Mouse (Mus musculus): Measurements from ENCODE around the gene Ldb1.
"Not testable (repeated sequence)": the region's sequence is repeated elsewhere in the genome, so short reads cannot be mapped to it uniquely, and the experiment has no call there.

Gene Ldb1

DNA sequence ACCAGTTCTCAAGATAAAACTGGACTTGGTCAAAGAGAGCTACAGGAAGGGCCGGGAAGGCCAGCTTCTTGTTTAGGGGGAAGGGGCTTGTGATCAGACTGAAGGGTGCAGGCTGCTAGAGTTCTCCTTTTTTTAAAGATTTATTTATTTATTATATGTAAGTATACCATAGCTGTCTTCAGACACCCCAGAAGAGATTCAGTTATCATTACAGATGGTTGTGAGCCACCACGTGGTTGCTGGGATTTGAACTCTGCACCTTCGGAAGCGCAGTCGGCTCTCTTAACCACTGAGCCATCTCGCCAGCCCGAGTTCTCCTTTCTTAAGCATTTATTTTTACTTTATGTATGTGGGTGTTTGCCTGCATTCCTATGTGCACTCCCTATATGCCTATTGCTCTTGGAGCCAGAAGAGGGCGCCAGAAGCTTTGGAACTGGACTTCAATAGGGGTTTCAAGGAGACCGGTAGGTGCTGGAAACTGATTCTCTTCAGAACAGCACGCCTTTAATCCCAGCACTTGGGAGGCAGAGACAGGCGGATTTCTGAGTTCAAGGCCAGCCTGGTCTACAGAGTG, 16.2 kb downstream of the Ldb1 start:
- no peak for DNase-seq (ENCODE audit: low spot score)

DNA sequence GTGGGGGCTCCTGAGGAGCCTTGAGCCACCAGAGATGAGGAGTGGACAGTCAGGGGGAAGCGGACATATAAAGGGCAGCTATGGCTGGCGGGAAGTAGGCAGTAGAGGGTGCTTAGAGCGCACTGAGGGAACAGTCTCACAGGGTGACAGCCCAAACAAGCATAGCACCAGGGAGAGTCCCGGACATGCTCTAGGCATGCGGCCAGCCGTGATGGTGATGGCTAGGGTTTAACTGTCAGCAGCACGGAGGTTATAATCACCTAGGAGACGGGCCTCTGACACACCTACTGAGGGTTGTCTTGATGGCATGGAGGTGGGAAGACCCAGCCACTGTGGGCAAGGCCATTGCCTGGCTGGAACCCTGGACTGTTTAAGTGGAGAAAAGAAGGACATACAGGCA, 18.4 kb downstream of the Ldb1 start:
- DNase-seq (ENCODE audit: low spot score), result peak; percentile 42

DNA sequence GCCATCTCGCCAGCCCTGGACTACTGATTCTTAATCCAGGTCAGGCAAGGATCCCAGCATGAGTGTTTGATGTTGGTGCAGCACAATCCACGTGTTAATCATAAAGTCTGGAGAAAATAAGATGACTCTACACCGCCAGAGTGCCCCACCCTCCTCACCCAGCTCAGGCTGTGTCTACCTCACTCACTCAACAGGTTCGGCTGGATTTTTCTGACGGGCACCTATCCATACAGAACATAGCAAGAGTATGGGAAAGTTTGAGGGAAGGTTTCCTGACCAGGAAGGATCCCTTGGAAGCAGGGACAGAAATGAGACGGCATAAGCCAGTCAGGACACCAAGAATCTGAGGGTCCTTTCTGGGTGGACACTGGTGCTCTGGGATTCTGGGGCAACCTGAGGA, 20.1 kb downstream of the Ldb1 start:
- DNase-seq (ENCODE audit: low spot score), result peak; percentile 31

DNA sequence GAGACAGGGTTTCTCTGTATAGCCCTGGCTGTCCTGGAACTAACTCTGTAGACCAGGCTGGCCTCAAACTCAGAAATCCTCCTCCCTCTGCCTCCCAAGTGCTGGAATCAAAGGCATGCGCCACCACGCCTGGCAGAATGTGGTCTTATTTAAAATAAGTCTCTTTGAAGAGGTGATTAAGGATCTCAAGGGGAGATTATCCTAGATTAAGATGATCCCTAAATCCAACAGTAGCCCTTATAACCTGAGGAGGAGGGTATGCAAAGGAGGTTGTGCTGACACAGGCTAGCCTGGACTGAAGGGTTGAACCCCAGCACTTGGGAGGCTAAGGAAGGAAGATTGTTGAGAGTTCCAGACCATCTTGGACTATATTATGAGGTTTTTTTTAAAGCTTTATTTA, 29.0 kb downstream of the Ldb1 start:
- no peak for DNase-seq (ENCODE audit: low spot score)

DNA sequence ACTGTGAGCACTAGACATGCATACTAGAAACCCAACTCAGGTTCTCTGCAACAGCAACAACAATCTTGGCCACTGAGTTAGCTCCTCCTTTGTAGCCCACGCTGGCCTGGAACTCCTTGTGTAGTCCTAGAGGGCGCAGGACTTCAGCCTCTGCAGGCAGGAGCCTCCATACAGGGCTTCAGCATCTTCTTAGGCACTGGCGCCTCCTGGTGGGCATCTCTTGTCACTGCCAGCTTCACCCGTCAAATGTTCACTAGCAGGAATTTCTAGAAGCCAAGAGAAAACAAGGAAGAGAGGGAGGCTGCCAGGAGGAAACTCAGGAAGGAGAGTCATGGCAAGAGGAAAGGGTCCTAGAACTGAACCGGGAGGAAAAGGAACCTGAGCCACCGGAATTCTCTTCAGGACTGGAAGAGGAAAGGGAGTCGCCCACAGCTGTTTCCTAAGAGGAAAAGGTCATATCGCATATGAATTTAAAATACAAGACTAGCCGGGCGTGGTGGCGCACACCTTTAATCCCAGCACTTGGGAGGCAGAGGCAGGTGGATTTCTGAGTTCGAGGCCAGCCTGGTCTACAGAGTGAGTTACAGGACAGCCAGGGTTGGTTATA, 30.3 kb downstream of the Ldb1 start:
- peak; percentile 94 for DNase-seq (ENCODE audit: low spot score)

DNA sequence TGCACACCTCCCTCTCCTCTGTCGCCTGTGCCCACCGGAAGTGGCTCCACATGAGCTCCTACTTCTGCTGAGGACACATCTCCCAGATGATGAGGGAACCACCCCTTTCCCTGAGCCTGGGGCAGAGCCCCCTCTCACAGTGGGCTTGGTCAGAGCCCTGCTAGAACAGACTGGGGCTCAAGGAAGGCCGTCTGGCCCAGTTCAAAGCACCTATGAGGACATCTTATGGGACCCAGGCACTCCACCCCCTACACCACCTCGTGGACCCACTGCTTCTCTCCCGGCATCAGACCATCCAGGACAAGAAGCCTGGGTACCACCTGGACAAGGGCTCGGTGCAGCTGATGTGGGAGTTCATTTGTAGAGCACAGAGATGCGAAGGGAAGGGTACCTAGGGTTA, 39.3 kb downstream of the Ldb1 start:
- DNase-seq (ENCODE audit: low spot score), result no peak

DNA sequence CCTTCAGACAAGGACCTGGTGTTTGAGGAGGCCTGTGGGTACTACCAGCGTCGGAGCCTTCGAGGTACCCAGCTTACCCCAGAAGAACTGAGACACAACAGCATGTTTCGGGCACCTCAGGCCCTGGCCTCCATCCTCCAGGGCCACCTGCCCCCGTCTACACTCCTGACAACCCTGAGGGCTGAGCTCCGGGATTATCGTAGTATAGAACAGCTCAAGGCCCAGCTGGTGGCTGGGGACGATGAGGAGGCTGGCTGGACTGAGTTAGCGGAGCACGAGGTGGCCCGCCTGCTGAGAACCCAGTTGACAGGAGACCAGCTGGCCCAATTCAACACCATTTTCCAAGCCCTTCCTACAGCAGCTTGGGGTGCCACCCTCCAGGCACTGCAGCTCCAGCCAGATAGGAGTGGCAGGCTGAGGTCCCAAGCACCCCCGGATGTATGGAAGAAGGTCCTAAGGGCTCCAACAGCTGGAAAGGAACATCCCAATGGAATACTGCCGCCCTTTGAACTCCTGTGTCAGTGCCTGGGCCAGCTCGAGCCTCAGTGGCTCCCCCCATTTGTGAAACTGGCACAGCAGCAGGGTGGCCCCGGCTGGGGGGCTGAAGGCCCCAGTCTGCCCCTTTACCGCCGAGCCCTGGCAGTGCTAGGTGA, 40.1 kb downstream of the Ldb1 start:
- DNase-seq (ENCODE audit: low spot score), result no peak

DNA sequence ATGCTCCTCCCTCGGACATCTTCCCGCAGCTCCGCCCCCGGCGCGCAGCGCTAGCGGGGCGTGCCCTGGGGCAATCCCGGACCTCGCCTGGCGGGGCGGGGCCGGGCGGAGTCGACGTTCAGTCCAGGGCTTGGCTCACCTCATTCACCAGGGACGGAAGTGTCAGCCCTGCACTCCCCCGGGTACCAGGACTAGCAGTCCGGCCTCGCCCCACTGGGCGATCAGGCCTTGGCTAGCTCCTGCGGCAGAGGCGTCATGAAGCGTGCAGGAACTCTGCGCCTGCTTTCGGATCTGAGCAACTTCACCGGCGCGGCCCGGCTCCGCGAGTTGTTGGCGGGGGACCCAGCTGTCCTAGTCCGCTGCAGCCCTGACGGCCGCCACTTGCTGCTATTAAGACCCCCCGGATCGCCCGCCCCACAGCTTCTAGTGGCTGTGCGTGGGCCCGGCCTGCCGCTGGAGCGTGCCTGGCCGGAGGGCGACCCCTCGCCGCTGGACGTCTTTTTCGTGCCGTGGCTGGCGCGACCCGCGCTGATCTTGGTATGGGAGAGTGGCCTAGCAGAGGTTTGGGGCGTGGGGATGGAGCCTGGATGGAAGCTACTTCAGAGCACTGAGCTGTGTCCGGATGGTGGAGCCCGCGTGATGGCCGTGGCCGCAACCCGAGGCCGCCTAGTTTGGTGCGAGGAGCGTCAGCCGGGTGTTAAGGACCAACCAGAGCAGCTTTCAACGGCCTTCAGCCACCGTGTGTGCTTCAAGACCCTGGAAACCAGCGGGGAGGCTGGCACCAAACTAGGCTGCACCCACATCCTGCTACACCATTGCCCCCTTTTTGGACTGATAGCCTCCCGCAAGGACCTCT, 41.4 kb downstream of the Ldb1 start, which contains the start of gene Hps6:
Hps6 (plus strand) TSS at position 138 of the 856 bp plus-strand sequence.
- DNase-seq (ENCODE audit: low spot score), result peak; percentile 88

DNA sequence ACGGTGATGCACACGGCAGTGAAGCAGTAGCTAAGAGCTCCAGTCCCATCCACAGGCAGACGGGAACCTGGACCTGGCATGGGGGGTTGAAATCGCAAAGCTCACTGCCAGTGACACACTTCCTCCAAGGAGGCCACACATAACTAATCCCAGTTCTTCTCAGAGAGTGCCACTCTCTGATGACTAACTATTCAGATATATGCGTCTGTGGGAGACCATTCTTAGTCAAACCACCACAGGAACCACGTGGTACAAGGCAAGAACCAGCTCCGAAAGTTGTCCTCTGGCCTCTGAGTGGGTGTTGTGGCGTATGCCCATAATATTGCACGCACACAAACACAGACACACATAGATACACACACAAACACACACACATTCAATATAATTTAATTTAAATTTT, 42.7 kb downstream of the Ldb1 start:
- DNase-seq (ENCODE audit: low spot score), result no peak

DNA sequence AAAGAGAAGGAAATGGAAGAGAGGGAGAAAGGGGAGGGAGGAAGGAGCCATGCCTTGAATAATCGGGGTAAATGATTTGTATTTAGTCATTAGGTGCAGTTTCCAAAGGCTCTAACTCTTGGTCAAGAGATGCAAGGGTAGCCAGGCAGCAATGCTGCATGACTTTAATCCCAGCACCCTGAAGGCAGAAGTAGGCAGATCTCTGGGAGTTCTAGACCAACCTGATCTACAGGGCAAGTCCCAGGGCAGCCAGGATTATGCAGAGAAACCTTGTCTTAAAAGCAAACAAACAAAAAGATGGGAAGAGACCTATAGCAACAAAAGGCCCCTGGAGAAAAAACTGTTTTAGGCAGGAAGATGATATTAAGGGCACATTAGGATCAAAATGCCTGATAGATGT, 45.6 kb downstream of the Ldb1 start:
- no peak for DNase-seq (ENCODE audit: low spot score)

DNA sequence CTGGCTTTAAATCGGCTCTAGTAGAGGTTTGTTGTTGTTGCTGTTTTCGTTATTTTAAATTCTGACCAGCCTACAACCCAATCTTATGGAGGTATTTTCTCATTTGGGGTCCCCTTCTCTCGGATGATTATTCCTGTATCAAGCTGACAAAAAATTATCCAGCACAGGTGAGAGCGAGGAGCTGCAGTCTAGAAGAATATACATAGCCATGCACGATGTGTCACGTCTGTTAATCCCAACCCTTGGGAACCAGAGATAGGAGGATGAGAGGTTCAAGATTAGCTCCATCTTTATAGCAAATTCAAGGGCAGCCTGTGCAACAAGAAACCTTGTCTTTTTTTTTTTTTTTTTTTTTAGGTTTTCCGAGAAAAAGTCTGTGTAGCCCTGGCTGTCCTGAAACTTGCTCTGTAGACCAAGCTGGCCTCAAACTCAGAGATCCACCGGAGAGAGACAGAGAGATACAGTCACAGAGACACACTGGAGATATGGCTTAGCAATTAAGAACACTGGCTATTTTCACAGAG, 46.3 kb downstream of the Ldb1 start:
- no peak for DNase-seq (ENCODE audit: low spot score)

DNA sequence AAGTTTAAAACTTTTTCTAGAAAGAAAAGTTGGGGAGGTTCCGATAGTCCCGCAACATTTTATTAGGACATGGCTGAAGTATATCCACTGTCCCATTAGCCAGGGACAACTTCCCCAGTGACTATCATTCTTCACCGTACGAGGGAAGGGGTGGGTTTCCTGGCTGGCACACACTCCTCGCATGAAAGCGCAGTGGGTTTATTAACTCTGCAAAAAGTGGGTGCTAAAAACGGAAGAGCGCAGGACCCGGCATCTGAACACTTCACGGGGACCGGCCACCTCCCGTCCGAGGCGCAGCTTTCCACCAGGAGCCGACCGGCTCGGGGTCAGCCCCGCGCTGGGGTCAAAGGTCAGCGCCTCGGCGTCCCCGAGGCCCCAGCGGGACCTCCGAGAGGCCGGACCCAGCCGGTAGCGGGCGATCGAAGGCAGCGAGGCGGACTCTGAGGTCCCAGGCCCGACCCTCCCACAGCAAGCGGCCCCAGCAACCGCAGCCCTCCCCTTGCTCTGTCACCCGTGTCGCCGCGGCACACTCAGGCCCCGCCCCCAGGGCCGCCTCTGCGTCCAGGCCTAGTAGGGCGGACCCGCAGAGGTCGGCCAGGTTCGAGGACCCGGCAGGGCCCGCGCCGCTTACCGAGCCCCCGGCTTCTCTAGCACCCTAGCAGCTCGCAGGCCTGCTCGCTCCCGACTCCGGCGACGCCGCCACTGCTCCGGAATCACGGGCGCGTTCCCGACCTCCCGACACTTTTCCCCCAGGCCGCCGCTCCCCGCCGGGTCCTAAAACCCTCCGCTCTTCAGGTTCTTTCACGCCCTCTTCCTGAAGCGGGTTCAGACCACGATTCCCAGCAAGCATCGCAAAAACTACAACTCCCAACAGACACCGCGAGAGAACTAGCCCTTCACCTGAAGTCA, 47.0 kb downstream of the Ldb1 start, which contains the start of gene Armh3:
Armh3 (minus strand) TSS at position 704 of the 909 bp plus-strand sequence.
- DNase-seq (ENCODE audit: low spot score), result peak; percentile 92

DNA sequence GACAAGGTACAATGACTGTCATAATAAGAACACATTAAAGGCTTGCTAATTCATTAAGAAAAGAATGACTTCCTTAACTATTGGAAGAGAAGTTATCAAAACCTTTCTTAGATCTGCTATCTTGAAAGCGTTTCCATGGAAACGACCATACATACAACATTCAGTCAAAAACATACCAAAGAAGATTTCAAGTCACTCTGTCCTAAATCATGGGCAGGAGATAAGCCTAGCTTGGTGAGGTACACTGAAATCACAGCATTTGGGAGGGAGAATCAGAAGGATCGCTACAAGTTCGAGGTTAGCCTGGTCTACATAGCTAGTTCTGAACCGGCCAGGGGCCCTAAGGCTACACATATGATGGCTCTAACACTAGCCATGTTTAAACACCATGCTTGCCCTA, 47.6 kb downstream of the Ldb1 start:
- DNase-seq (ENCODE audit: low spot score), result no peak

DNA sequence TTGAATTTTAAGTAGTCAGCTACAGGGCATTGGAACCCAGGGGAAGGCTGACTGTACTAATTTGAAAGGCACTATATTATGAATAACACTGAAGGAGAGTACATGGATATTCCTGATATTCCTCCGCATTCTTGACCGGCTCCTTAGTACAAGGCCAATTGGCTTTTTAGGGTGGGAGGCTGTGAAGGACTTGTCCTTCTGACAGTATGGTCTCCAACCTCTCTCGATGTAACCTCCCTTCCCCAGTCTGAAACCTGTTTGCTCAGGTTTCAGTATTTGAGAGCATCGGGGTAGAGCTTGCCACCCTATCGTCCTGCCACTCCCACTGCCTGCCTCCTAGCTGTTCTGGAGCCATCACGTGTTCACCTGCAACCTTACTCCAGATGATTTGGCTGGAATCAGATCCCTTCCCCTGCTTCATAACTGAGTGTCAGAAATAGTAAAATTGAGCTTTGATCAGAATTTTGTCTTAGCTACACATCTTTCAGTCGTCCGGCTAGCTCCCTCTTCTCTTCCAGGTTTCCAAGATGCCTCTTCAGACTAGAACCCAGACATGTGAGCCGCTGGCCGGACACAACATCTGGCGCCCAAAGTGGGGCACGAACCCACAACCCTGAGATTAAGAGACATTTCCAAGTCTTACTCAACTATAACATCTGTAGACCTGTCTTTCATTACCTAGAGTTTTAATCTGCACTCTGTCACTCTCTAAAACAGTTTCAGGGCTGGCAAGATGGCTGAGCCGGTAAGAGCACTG, 50.9 kb downstream of the Ldb1 start:
- DNase-seq (ENCODE audit: low spot score), result no peak

DNA sequence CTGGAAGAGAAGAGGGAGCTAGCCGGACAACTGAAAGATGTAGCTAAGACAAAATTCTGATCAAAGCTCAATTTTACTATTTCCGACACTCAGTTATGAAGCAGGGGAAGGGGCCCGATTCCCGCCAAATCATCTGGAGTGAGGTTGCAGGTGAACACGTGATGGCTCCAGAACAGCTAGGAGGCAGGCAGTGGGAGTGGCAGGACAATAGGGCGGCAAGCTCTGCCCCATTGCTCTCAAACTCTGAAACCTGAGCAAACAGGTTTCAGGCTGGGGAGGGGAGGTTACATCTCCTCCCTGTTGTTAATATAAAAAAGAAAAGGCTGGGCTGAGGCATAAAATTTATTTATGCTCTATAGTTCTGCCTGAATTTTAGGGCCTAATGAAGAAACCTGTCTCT, 51.6 kb downstream of the Ldb1 start:
- DNase-seq (ENCODE audit: low spot score), result not testable (repeated sequence)

DNA sequence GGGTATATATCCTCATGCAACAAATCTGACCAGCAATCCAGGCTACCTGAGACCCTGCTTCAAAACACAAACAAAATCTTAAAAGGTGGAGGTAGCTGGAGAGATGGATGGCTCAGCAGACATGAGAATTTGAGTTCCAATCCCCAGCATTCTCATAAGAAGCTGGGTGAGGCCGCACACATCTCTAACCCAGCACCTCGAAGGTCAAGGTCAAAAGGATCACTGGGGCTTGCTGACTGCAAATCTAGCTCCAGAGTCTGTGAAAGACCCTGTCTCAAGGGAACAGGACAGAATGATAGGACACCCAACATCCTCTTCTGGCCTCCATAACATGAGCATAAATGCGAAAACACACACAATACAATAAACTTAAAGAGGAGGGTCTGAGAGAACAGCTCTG, 53.8 kb downstream of the Ldb1 start:
- DNase-seq (ENCODE audit: low spot score), result no peak

DNA sequence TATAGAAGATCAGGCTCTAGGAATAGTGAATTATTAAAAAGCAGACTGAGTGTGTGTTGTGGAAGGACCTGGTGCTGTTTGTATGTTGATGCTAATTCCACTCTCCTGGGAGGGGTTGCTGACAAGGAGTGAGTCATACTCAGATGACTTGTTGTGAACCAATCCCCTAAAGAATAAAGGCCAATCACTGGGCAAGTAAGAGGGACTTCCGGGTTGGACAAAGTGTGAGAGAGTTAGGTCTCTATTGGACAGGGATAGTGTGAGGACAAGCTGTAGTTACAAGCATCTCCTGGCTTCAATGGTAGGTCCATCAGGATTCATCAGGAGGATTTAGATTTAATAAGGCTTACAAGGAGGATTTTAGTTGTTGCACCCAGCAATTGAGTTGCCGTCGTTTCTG, 56.8 kb downstream of the Ldb1 start:
- DNase-seq (ENCODE audit: low spot score), result no peak

DNA sequence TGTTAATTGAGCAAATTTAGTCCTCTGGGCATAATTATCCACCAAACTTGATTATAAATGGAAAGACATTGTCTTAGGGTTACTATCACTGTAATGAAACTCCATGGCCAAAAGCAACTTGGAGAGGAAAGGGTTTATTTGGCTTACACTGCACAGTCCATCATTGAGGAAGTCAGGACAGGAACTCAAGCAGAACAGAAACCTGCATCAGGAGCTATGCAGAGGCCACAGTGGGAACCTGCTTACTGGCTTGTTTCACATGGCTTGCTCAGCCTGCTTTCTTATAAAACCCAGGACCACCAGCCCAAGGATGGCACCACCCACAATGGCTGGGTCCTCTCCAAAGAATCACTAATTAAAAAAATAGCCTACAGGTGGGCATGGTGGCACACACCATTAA, 60.6 kb downstream of the Ldb1 start:
- DNase-seq (ENCODE audit: low spot score), result no peak

Data from testis, postnatal 10 days (tissue).